Mouse (Mus musculus): ENCODE measurements around the gene Clstn2.

Gene Clstn2

GRCm38 (mm10) chr9:97517006-97517405 lies 516.0 kb downstream of the Clstn2 start:
- Histone ChIP-seq H3K9me3 (ENCODE audit: low read length) (no peaks in the 10 kb centered on the region), H3K4me1 (replicated peaks; ENCODE audit: low read depth, low read length) (no peaks in the 10 kb centered on the region), H3K36me3 (ENCODE audit: insufficient read depth, low read length) (no peaks in the 10 kb centered on the region), H3K27me3 (ENCODE audit: insufficient read depth, low read length) (no peaks in the 10 kb centered on the region), H3K4me3 (replicated peaks; ENCODE audit: low read length) (no peak overlapping the region)
- TF ChIP-seq NANOG (IDR thresholded peaks at IDR 0.05; ENCODE audit: borderline replicate concordance, low read length) (no peak), CTCF (conservative IDR thresholded peaks at IDR 0.05; ENCODE audit: low read length) (no peak), POU5F1 (IDR thresholded peaks at IDR 0.05; ENCODE audit: borderline replicate concordance, low read length) (no peak)

- H3K27me3 ChIP-seq (ENCODE audit: insufficient read depth, low read length): no peaks in the 10 kb centered on the region
- H3K4me3 ChIP-seq (replicated peaks; ENCODE audit: low read length): no peak overlapping the region
- H3K36me3 ChIP-seq (ENCODE audit: insufficient read depth, low read length): no peaks in the 10 kb centered on the region
- H3K4me1 ChIP-seq (replicated peaks; ENCODE audit: low read depth, low read length): no peaks in the 10 kb centered on the region
- no peak for TF ChIP-seq POU5F1 (IDR thresholded peaks at IDR 0.05; ENCODE audit: borderline replicate concordance, low read length)
- no peak for TF ChIP-seq CTCF (conservative IDR thresholded peaks at IDR 0.05; ENCODE audit: low read length)
- TF ChIP-seq NANOG (IDR thresholded peaks at IDR 0.05; ENCODE audit: borderline replicate concordance, low read length): no peak
- no peaks in the 10 kb centered on the region for H3K9me3 ChIP-seq (ENCODE audit: low read length)
These were observed 518.3 kb downstream of the Clstn2 start for GRCm38 (mm10) chr9:97514639-97515038.

GRCm38 (mm10) chr9:97512282-97512850 lies 520.6 kb downstream of the Clstn2 start:
- H3K4me1 ChIP-seq (replicated peaks; ENCODE audit: low read depth, low read length): no peaks in the 10 kb centered on the region
- no peaks in the 10 kb centered on the region for H3K36me3 ChIP-seq (ENCODE audit: insufficient read depth, low read length)
- H3K4me3 ChIP-seq (replicated peaks; ENCODE audit: low read length): no peak overlapping the region
- H3K9me3 ChIP-seq (ENCODE audit: low read length): no peaks in the 10 kb centered on the region
- no peaks in the 10 kb centered on the region for H3K27me3 ChIP-seq (ENCODE audit: insufficient read depth, low read length)
- TF ChIP-seq NANOG (IDR thresholded peaks at IDR 0.05; ENCODE audit: borderline replicate concordance, low read length) (no peak), POU5F1 (IDR thresholded peaks at IDR 0.05; ENCODE audit: borderline replicate concordance, low read length) (no peak), CTCF (conservative IDR thresholded peaks at IDR 0.05; ENCODE audit: low read length) (no peak)

GRCm38 (mm10) chr9:97501416-97501815 lies 531.6 kb downstream of the Clstn2 start:
- no peaks in the 10 kb centered on the region for H3K36me3 ChIP-seq (ENCODE audit: insufficient read depth, low read length)
- TF ChIP-seq CTCF (conservative IDR thresholded peaks at IDR 0.05; ENCODE audit: low read length) (no peak), NANOG (IDR thresholded peaks at IDR 0.05; ENCODE audit: borderline replicate concordance, low read length) (no peak), POU5F1 (IDR thresholded peaks at IDR 0.05; ENCODE audit: borderline replicate concordance, low read length) (no peak)
- H3K9me3 ChIP-seq (ENCODE audit: low read length): no peaks in the 10 kb centered on the region
- no peaks in the 10 kb centered on the region for H3K4me1 ChIP-seq (replicated peaks; ENCODE audit: low read depth, low read length)
- no peaks in the 10 kb centered on the region for H3K27me3 ChIP-seq (ENCODE audit: insufficient read depth, low read length)
- H3K4me3 ChIP-seq (replicated peaks; ENCODE audit: low read length): no peak overlapping the region

GRCm38 (mm10) chr9:97495056-97495455 lies 537.9 kb downstream of the Clstn2 start:
- TF ChIP-seq NANOG (IDR thresholded peaks at IDR 0.05; ENCODE audit: borderline replicate concordance, low read length): no peak
- TF ChIP-seq CTCF (conservative IDR thresholded peaks at IDR 0.05; ENCODE audit: low read length): no peak
- no peak for TF ChIP-seq POU5F1 (IDR thresholded peaks at IDR 0.05; ENCODE audit: borderline replicate concordance, low read length)
- H3K4me3 ChIP-seq (replicated peaks; ENCODE audit: low read length): no peak overlapping the region
- H3K9me3 ChIP-seq (ENCODE audit: low read length): no peaks in the 10 kb centered on the region
- H3K36me3 ChIP-seq (ENCODE audit: insufficient read depth, low read length): no peaks in the 10 kb centered on the region
- H3K4me1 ChIP-seq (replicated peaks; ENCODE audit: low read depth, low read length): no peaks in the 10 kb centered on the region
- H3K27me3 ChIP-seq (ENCODE audit: insufficient read depth, low read length): no peaks in the 10 kb centered on the region

GRCm38 (mm10) chr9:97491626-97492025 lies 541.4 kb downstream of the Clstn2 start:
- no peak for TF ChIP-seq POU5F1 (IDR thresholded peaks at IDR 0.05; ENCODE audit: borderline replicate concordance, low read length)
- no peak for TF ChIP-seq NANOG (IDR thresholded peaks at IDR 0.05; ENCODE audit: borderline replicate concordance, low read length)
- no peak for TF ChIP-seq CTCF (conservative IDR thresholded peaks at IDR 0.05; ENCODE audit: low read length)
- H3K4me3 ChIP-seq (replicated peaks; ENCODE audit: low read length): no peak overlapping the region
- H3K27me3 ChIP-seq (ENCODE audit: insufficient read depth, low read length): no peaks in the 10 kb centered on the region
- H3K36me3 ChIP-seq (ENCODE audit: insufficient read depth, low read length): no peaks in the 10 kb centered on the region
- H3K9me3 ChIP-seq (ENCODE audit: low read length): no peaks in the 10 kb centered on the region; the same call in 1 of the 2 replicates
- no peaks in the 10 kb centered on the region for H3K4me1 ChIP-seq (replicated peaks; ENCODE audit: low read depth, low read length)

- Histone ChIP-seq H3K27me3 (ENCODE audit: insufficient read depth, low read length) (no peaks in the 10 kb centered on the region), H3K9me3 (ENCODE audit: low read length) (no peaks in the 10 kb centered on the region; the same call in 1 of the 2 replicates), H3K4me3 (replicated peaks; ENCODE audit: low read length) (no peak overlapping the region), H3K36me3 (ENCODE audit: insufficient read depth, low read length) (no peaks in the 10 kb centered on the region), H3K4me1 (replicated peaks; ENCODE audit: low read depth, low read length) (no peaks in the 10 kb centered on the region)
- no peak for TF ChIP-seq CTCF (conservative IDR thresholded peaks at IDR 0.05; ENCODE audit: low read length)
- TF ChIP-seq POU5F1 (IDR thresholded peaks at IDR 0.05; ENCODE audit: borderline replicate concordance, low read length): no peak
- TF ChIP-seq NANOG (IDR thresholded peaks at IDR 0.05; ENCODE audit: borderline replicate concordance, low read length): no peak
These were observed 542.3 kb downstream of the Clstn2 start for GRCm38 (mm10) chr9:97490591-97491176.

DNA sequence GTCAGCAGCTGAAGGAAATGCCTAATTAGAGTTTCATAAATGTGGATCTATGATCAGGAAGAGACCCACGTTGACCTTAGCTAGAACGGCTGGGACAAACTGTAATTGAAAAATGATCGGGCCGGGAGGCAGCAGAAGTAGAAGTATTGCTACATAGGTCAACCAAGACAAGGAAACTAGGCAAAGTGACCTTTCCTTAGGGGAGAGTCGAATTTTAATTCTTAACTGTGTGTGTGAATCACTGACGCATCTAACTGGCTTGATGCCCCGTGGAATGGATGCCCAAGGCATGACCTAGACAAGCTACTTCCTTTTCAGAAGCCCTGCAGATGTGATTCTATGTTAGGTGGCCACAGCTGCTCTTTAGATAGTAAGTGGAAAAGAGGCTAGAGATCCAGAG lies 546.2 kb downstream of the Clstn2 start:
- Histone ChIP-seq H3K36me3 (ENCODE audit: insufficient read depth, low read length) (no peaks in the 10 kb centered on the region), H3K4me3 (replicated peaks; ENCODE audit: low read length) (no peak overlapping the region), H3K4me1 (replicated peaks; ENCODE audit: low read depth, low read length) (no peaks in the 10 kb centered on the region), H3K9me3 (ENCODE audit: low read length) (no peaks in the 10 kb centered on the region; the same call in 1 of the 2 replicates), H3K27me3 (ENCODE audit: insufficient read depth, low read length) (no peaks in the 10 kb centered on the region)
- no peak for TF ChIP-seq CTCF (conservative IDR thresholded peaks at IDR 0.05; ENCODE audit: low read length)
- no peak for TF ChIP-seq POU5F1 (IDR thresholded peaks at IDR 0.05; ENCODE audit: borderline replicate concordance, low read length)
- no peak for TF ChIP-seq NANOG (IDR thresholded peaks at IDR 0.05; ENCODE audit: borderline replicate concordance, low read length)

All from E14TG2a.4 (cell line).